Mouse (Mus musculus): ENCODE results near the gene Hunk. TPM values are rescaled to one million over a fixed set of nuclear protein-coding genes. Genes with fewer than 3 reads are reported as not detected.

The Hunk gene
- total RNA-seq, 2 experiments from 2014 or later: 12.7 to 18.7 TPM

GRCm38 (mm10) chr16:90387961-90388360, 2.1 kb downstream of the Hunk start:
- no peak for DNase-seq (ENCODE audit: low spot score in 2 of 2)
- intact Hi-C loops (cut with DNase I): loop anchor here (1.0 to 5.0 kb wide), 2 partner anchors 109 to 234 kb away; no protein-coding TSS in a partner anchor

- DNase-seq (ENCODE audit: low spot score in 2 of 2): peak; percentile 22 to 78
- intact Hi-C loops (cut with DNase I): loop anchor here (5.0 kb wide), 1 partner anchor 108 kb away; no protein-coding TSS in a partner anchor
These were observed 3.4 kb downstream of the Hunk start for GRCm38 (mm10) chr16:90389103-90389750.

- no peak for DNase-seq (ENCODE audit: low spot score in 2 of 2)
- intact Hi-C loops (cut with DNase I): no loop called here
These were observed 4.9 kb downstream of the Hunk start for GRCm38 (mm10) chr16:90390731-90391130.

- DNase-seq (ENCODE audit: low spot score in 2 of 2): no peak
- intact Hi-C loops (cut with DNase I): no loop called here
These were observed 8.9 kb downstream of the Hunk start for GRCm38 (mm10) chr16:90394761-90395160.

GRCm38 (mm10) chr16:90395996-90396556, 10.3 kb downstream of the Hunk start:
- intact Hi-C loops (cut with DNase I): no loop called here
- DNase-seq (ENCODE audit: low spot score in 2 of 2): no peak

- no peak for DNase-seq (ENCODE audit: low spot score in 2 of 2)
- intact Hi-C loops (cut with DNase I): no loop called here
These were observed 11.1 kb downstream of the Hunk start for GRCm38 (mm10) chr16:90396882-90397281.

- DNase-seq (ENCODE audit: low spot score in 2 of 2): no peak
- intact Hi-C loops (cut with DNase I): no loop called here
These were observed 14.5 kb downstream of the Hunk start for GRCm38 (mm10) chr16:90400314-90400713.

GRCm38 (mm10) chr16:90400906-90401666, 15.3 kb downstream of the Hunk start:
- DNase-seq (ENCODE audit: low spot score in 2 of 2): no peak
- intact Hi-C loops (cut with DNase I): no loop called here

- intact Hi-C loops (cut with DNase I): no loop called here
- no peak for DNase-seq (ENCODE audit: low spot score in 2 of 2)
These were observed 16.5 kb downstream of the Hunk start for GRCm38 (mm10) chr16:90402292-90402691.

- no peak for DNase-seq (ENCODE audit: low spot score in 2 of 2)
- intact Hi-C loops (cut with DNase I): no loop called here
These were observed 19.4 kb downstream of the Hunk start for GRCm38 (mm10) chr16:90405195-90405594.

- intact Hi-C loops (cut with DNase I): no loop called here
- DNase-seq (ENCODE audit: low spot score in 2 of 2): no peak
These were observed 19.8 kb downstream of the Hunk start for GRCm38 (mm10) chr16:90405599-90405998.

- intact Hi-C loops (cut with DNase I): no loop called here
These were observed 21.9 kb downstream of the Hunk start for GRCm38 (mm10) chr16:90407541-90408289.

GRCm38 (mm10) chr16:90412096-90413082, 26.6 kb downstream of the Hunk start:
- no peak for DNase-seq (ENCODE audit: low spot score in 2 of 2)
- intact Hi-C loops (cut with DNase I): no loop called here

More at GRCm38 (mm10) chr16:90407541-90408289, 21.9 kb downstream of the Hunk start:
- no peak for DNase-seq (ENCODE audit: low spot score in 2 of 2)

- no peak for DNase-seq (ENCODE audit: low spot score in 2 of 2)
- intact Hi-C loops (cut with DNase I): no loop called here
These were observed 30.8 kb downstream of the Hunk start for GRCm38 (mm10) chr16:90416621-90417020.

GRCm38 (mm10) chr16:90418661-90419060, 32.8 kb downstream of the Hunk start:
- no peak for DNase-seq (ENCODE audit: low spot score in 2 of 2)
- intact Hi-C loops (cut with DNase I): no loop called here

GRCm38 (mm10) chr16:90421145-90421544, 35.3 kb downstream of the Hunk start:
- no peak for DNase-seq (ENCODE audit: low spot score in 2 of 2)
- intact Hi-C loops (cut with DNase I): no loop called here

GRCm38 (mm10) chr16:90421551-90421950, 35.7 kb downstream of the Hunk start:
- intact Hi-C loops (cut with DNase I): no loop called here
- DNase-seq (ENCODE audit: low spot score in 2 of 2): no peak

- peak; percentile 40 to 63 for DNase-seq (ENCODE audit: low spot score in 2 of 2)
- intact Hi-C loops (cut with DNase I): no loop called here
These were observed 36.3 kb downstream of the Hunk start for GRCm38 (mm10) chr16:90422108-90422529.

- DNase-seq (ENCODE audit: low spot score in 2 of 2): no peak
- intact Hi-C loops (cut with DNase I): no loop called here
These were observed 38.1 kb downstream of the Hunk start for GRCm38 (mm10) chr16:90423898-90424297.

Measured in left cerebral cortex, postnatal 25 days (tissue).